Mouse (Mus musculus): ENCODE results near the gene Trim11. TPM values are rescaled to one million over a fixed set of nuclear protein-coding genes. Genes with fewer than 3 reads are reported as not detected.
A peak's percentile ranks its signal among the peaks of the same experiment; 100 is the strongest.

Gene Trim11
- 18.1 and 20.3 TPM in 2 replicates for polyA plus RNA-seq (2014; fragmentation: Nextera tagmentation; extraction: Ambion mirVana)

DNA sequence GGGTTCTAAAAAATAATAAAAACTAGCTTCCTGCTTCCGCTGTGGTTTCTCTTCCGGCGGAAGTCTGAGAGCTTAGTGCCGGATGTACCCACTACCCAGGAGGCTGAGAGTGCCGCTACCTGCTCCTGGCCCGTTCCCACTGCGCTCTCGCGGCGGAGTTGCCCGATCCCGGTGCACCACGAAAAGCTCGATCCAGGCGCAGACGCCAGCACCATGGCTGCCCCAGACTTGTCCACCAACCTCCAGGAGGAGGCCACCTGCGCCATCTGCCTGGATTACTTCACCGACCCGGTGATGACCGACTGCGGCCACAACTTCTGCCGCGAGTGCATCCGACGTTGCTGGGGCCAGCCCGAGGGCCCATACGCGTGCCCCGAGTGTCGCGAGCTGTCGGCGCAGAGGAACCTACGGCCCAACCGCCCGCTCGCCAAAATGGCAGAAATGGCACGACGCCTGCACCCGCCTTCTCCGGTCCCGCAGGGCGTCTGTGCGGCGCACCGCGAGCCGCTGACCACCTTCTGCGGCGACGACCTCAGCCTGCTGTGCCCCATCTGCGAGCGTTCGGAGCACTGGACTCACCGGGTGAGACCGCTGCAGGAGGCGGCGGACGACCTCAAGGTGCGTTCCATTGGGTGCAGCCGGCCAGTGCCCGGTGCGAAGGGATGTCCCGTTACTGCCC, at the start of gene Trim11:
Trim11 (plus strand) TSS at position 67 of the 679 bp plus-strand sequence.
- Histone ChIP-seq H3K4me1 (ENCODE audit: control insufficient read depth, insufficient read depth, low read length) (peaks cover 17% of the 10 kb centered on the region), H3K9ac (replicated peaks; ENCODE audit: low read depth, low read length) (peak within 1 kb of the TSS; percentile 95), H3K36me3 (ENCODE audit: control insufficient read depth, insufficient read depth, low read length) (peaks cover 10% of the 10 kb centered on the region; the same call in 1 of the 2 replicates), H3K27ac (ENCODE audit: low read length) (peak within 1 kb of the TSS; percentile 81), H3K4me3 (ENCODE audit: low read depth, low read length) (peak within 1 kb of the TSS; percentile 96), H3K9me3 (ENCODE audit: control insufficient read depth, low read depth, low read length) (no peaks in the 10 kb centered on the region), H3K4me2 (replicated peaks; ENCODE audit: low read depth, low read length) (peak within 1 kb of the TSS; percentile 99), H3K27me3 (ENCODE audit: control insufficient read depth, insufficient read depth, low read length) (no peaks in the 10 kb centered on the region)
- ATAC-seq (ENCODE audit: insufficient number of reproducible peaks, insufficient read depth, low FRiP score, low read depth) = peak; percentile 43
- under 1% methylated on average over 64 of the region's 64 CpGs for WGBS

DNA sequence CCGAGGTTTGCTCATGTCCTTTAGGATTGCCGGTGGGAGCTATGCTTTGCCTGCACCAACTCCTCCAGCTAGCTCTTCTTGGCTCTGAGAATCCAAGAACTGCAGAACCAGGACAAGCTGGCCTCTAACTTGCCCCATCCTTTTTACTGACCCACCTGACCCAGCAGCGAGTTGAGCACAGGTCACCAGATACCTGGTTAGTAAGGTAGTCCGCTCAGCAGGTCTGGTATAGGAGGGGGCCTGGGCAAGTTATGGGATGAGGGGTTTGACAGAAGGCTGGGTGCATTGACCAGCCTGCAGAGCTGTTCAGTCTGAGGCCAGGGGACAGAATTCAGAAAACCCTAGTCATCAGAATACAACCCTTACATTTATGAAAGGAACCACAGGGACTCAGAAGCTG, 48.8 kb upstream of the Trim11 start:
- no peak overlapping the region for H3K9ac ChIP-seq (replicated peaks; ENCODE audit: low read depth, low read length)
- no peak overlapping the region for H3K4me3 ChIP-seq (ENCODE audit: low read depth, low read length)
- no peak for ATAC-seq (ENCODE audit: insufficient number of reproducible peaks, insufficient read depth, low FRiP score, low read depth)
- no peaks in the 10 kb centered on the region for H3K9me3 ChIP-seq (ENCODE audit: control insufficient read depth, low read depth, low read length)
- no peak overlapping the region for H3K4me2 ChIP-seq (replicated peaks; ENCODE audit: low read depth, low read length)
- no peak overlapping the region for H3K27ac ChIP-seq (ENCODE audit: low read length)
- no peaks in the 10 kb centered on the region for H3K4me1 ChIP-seq (ENCODE audit: control insufficient read depth, insufficient read depth, low read length)
- WGBS = 58% methylated on average over 4 of the region's 4 CpGs
- no peaks in the 10 kb centered on the region for H3K27me3 ChIP-seq (ENCODE audit: control insufficient read depth, insufficient read depth, low read length)
- H3K36me3 ChIP-seq (ENCODE audit: control insufficient read depth, insufficient read depth, low read length) = peaks cover 23% of the 10 kb centered on the region

DNA sequence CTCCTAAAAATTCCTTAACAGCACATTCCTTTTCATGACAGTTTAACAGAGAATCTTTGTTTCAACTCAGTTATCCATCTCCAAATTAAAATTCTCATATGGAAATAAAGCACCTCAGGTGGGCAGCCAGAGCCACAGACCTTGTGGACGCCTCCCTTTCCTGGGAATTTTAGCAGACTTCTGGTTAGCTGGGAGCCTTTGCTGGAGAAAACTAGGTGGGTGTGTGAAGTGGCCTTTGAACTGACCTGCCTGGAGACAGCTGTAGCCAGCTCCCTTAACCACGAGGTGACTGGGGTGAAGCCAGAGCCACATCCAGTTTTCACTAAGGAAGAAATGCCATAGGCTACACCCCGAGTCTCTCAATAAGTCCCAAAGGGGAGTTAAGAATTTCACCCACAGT, 48.3 kb upstream of the Trim11 start:
- no peaks in the 10 kb centered on the region for H3K9me3 ChIP-seq (ENCODE audit: control insufficient read depth, low read depth, low read length)
- 45% methylated on average over 3 of the region's 3 CpGs for WGBS
- peaks cover 29% of the 10 kb centered on the region for H3K36me3 ChIP-seq (ENCODE audit: control insufficient read depth, insufficient read depth, low read length)
- H3K4me2 ChIP-seq (replicated peaks; ENCODE audit: low read depth, low read length) = no peak overlapping the region
- H3K27ac ChIP-seq (ENCODE audit: low read length) = no peak overlapping the region
- no peak for ATAC-seq (ENCODE audit: insufficient number of reproducible peaks, insufficient read depth, low FRiP score, low read depth)
- no peaks in the 10 kb centered on the region for H3K27me3 ChIP-seq (ENCODE audit: control insufficient read depth, insufficient read depth, low read length)
- no peak overlapping the region for H3K9ac ChIP-seq (replicated peaks; ENCODE audit: low read depth, low read length)
- no peaks in the 10 kb centered on the region for H3K4me1 ChIP-seq (ENCODE audit: control insufficient read depth, insufficient read depth, low read length)
- H3K4me3 ChIP-seq (ENCODE audit: low read depth, low read length) = no peak overlapping the region

DNA sequence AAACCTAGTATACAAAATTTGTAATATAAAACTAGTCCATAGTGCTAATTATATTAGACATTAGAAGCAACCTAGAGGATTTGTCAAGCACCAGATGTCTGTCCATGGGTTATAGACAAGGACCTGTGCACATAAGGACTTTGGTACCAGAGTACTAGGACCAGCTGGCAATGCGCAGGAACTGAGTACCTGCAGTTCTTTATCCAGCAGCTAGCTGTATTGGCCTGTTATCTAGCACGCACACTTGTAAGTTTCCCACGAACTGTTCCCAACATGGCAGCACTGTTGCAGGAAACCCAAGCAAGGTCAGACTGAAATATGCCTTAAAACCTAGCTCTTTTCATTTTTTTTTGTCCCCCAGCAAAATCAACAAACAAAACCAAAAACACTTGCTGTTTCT, 47.6 kb upstream of the Trim11 start:
- WGBS = 92% methylated on average over 3 of the region's 3 CpGs
- ATAC-seq (ENCODE audit: insufficient number of reproducible peaks, insufficient read depth, low FRiP score, low read depth) = no peak
- Histone ChIP-seq H3K9ac (replicated peaks; ENCODE audit: low read depth, low read length) (no peak overlapping the region), H3K4me3 (ENCODE audit: low read depth, low read length) (no peak overlapping the region), H3K36me3 (ENCODE audit: control insufficient read depth, insufficient read depth, low read length) (peaks cover 29% of the 10 kb centered on the region), H3K4me2 (replicated peaks; ENCODE audit: low read depth, low read length) (no peak overlapping the region), H3K9me3 (ENCODE audit: control insufficient read depth, low read depth, low read length) (no peaks in the 10 kb centered on the region), H3K4me1 (ENCODE audit: control insufficient read depth, insufficient read depth, low read length) (no peaks in the 10 kb centered on the region), H3K27me3 (ENCODE audit: control insufficient read depth, insufficient read depth, low read length) (no peaks in the 10 kb centered on the region), H3K27ac (ENCODE audit: low read length) (no peak overlapping the region)

DNA sequence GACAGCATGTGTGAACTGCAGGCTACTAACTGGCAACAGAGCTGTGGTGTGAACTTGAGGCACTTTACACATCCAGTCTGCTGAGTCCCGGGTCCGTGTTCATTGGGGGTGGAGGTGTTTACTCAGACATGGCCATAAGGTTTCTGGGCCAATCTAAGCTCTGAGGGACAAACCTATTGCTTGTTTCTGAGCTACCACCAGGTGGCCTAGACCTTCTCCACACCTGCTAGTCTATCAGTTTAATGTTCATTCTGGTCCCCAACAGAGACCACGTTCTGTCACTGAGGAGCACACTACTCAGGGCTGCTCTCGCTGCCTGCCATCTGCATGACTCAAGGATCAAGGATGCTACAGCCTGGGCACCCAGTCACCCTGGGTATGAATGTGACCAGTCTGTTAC, 46.3 kb upstream of the Trim11 start:
- Histone ChIP-seq H3K27me3 (ENCODE audit: control insufficient read depth, insufficient read depth, low read length) (no peaks in the 10 kb centered on the region), H3K4me3 (ENCODE audit: low read depth, low read length) (no peak overlapping the region), H3K36me3 (ENCODE audit: control insufficient read depth, insufficient read depth, low read length) (peaks cover 37% of the 10 kb centered on the region), H3K9me3 (ENCODE audit: control insufficient read depth, low read depth, low read length) (no peaks in the 10 kb centered on the region), H3K9ac (replicated peaks; ENCODE audit: low read depth, low read length) (no peak overlapping the region), H3K4me2 (replicated peaks; ENCODE audit: low read depth, low read length) (no peak overlapping the region), H3K27ac (ENCODE audit: low read length) (no peak overlapping the region), H3K4me1 (ENCODE audit: control insufficient read depth, insufficient read depth, low read length) (peaks cover 1% of the 10 kb centered on the region; the same call in 1 of the 2 replicates)
- no peak for ATAC-seq (ENCODE audit: insufficient number of reproducible peaks, insufficient read depth, low FRiP score, low read depth)
- 68% methylated on average over 4 of the region's 4 CpGs for WGBS

DNA sequence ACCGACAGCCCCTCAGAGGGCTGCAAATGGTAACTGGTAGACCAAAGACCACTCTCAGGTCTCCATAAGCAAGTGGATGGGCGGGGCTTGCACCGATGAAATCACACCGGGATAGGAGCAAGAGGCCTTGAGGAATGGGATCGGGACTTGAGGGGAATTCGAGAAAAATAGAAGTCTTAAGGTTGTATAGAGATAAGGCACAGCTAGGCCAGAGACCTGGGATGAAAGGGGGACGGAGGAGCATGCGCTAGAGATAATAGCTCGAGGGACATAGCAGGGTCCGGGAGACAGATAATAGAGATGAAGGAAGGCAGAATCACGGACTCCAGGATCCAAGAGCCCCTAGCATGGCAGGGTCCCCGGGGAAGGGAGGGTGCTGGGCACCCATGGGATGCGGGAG, 40.0 kb upstream of the Trim11 start:
- Histone ChIP-seq H3K9me3 (ENCODE audit: control insufficient read depth, low read depth, low read length) (no peaks in the 10 kb centered on the region), H3K36me3 (ENCODE audit: control insufficient read depth, insufficient read depth, low read length) (peaks cover 33% of the 10 kb centered on the region), H3K4me1 (ENCODE audit: control insufficient read depth, insufficient read depth, low read length) (peaks cover 13% of the 10 kb centered on the region), H3K4me2 (replicated peaks; ENCODE audit: low read depth, low read length) (peak overlapping the region; percentile 94), H3K4me3 (ENCODE audit: low read depth, low read length) (peak overlapping the region; percentile 97), H3K27me3 (ENCODE audit: control insufficient read depth, insufficient read depth, low read length) (no peaks in the 10 kb centered on the region), H3K27ac (ENCODE audit: low read length) (peak overlapping the region; percentile 94; the same call in 1 of the 2 replicates), H3K9ac (replicated peaks; ENCODE audit: low read depth, low read length) (peak overlapping the region; percentile 97)
- no peak for ATAC-seq (ENCODE audit: insufficient number of reproducible peaks, insufficient read depth, low FRiP score, low read depth)
- WGBS = 1% methylated on average over 12 of the region's 13 CpGs

DNA sequence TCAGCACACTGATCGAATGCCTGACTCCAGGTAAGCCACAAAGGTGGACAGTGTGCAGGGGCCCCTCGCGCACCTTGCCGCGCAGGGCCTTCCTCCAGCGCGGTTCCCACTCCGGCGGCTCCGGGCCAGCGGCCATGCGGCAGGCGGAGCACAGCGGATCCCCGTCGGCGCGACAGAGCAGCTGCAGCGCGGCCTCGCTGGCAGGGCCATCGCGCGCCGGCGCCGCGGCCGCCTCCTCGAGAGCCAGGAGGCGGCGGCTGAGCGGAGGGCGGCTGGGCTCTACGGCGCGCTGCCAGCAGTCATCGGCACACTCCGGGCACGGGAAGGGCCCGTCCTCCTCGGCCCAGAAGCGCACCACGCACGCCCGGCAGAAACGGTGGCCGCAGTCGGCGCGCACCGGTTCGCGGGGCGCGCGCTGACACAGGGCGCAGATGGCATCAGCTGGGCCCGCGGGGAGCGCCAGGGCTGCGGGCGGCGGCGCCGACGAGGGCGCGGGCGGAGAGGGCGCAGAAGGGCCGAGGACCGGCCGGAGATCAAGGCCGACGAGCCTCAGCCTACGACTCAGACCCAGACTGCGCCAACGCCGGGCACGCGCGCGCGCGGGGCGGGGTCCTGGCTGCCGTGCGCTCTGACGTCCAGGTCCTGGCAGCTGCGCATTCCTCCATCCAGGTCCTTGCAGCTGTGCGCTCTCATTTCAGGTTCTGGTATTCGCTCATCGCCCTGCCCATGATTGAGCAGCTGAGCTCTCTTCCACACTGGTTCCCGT, 39.4 kb upstream of the Trim11 start, which contains the start of gene Rnf187:
Rnf187 (minus strand) TSS at position 595 of the 766 bp plus-strand sequence.
- H3K4me3 ChIP-seq (ENCODE audit: low read depth, low read length) = peak within 1 kb of the TSS; percentile 97
- peak within 1 kb of the TSS; percentile 94 for H3K27ac ChIP-seq (ENCODE audit: low read length)
- H3K4me2 ChIP-seq (replicated peaks; ENCODE audit: low read depth, low read length) = peak within 1 kb of the TSS; percentile 94
- ATAC-seq (ENCODE audit: insufficient number of reproducible peaks, insufficient read depth, low FRiP score, low read depth) = peak; percentile 96
- peaks cover 27% of the 10 kb centered on the region for H3K36me3 ChIP-seq (ENCODE audit: control insufficient read depth, insufficient read depth, low read length)
- H3K27me3 ChIP-seq (ENCODE audit: control insufficient read depth, insufficient read depth, low read length) = no peaks in the 10 kb centered on the region
- peak within 1 kb of the TSS; percentile 97 for H3K9ac ChIP-seq (replicated peaks; ENCODE audit: low read depth, low read length)
- peaks cover 13% of the 10 kb centered on the region for H3K4me1 ChIP-seq (ENCODE audit: control insufficient read depth, insufficient read depth, low read length)
- under 1% methylated on average over 71 of the region's 95 CpGs for WGBS
- no peaks in the 10 kb centered on the region for H3K9me3 ChIP-seq (ENCODE audit: control insufficient read depth, low read depth, low read length)

DNA sequence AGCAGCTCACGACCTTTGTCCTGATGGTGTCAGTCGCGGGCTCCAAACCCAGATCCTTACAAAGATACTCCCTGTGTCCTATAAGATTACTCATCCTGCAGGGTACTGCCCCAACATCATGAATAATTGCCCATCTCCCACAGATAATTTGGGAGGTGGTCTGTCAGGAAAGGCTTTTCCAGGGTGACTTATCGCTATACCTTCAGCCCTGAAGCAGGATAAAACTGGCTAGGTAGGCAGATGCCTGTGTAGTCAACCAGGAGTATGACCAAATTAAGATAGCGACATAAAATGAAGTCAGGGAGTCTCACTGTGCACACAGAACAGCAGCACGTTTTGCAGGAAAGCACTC, 38.8 kb upstream of the Trim11 start:
- no peaks in the 10 kb centered on the region for H3K27me3 ChIP-seq (ENCODE audit: control insufficient read depth, insufficient read depth, low read length)
- H3K9ac ChIP-seq (replicated peaks; ENCODE audit: low read depth, low read length) = peak overlapping the region; percentile 97
- WGBS = 13% methylated on average over 6 of the region's 6 CpGs
- H3K4me2 ChIP-seq (replicated peaks; ENCODE audit: low read depth, low read length) = peak overlapping the region; percentile 94
- ATAC-seq (ENCODE audit: insufficient number of reproducible peaks, insufficient read depth, low FRiP score, low read depth) = 0 out of 2 replicates have a peak, but pooled peaks have one; percentile 15
- H3K4me3 ChIP-seq (ENCODE audit: low read depth, low read length) = peak overlapping the region; percentile 97
- H3K4me1 ChIP-seq (ENCODE audit: control insufficient read depth, insufficient read depth, low read length) = peaks cover 13% of the 10 kb centered on the region
- peak overlapping the region; percentile 94; the same call in 1 of the 2 replicates for H3K27ac ChIP-seq (ENCODE audit: low read length)
- H3K9me3 ChIP-seq (ENCODE audit: control insufficient read depth, low read depth, low read length) = no peaks in the 10 kb centered on the region
- H3K36me3 ChIP-seq (ENCODE audit: control insufficient read depth, insufficient read depth, low read length) = peaks cover 21% of the 10 kb centered on the region
